Mouse (Mus musculus) testis, adult 2 months (tissue): ENCODE measurements around the gene Cckar. TPM values are rescaled to one million over a fixed set of nuclear protein-coding genes. Genes with fewer than 3 reads are reported as not detected.

Source experiments
- H3K27ac ChIP-seq: fragments of 200-500 bp; 2 replicates; pipeline ENCODE4 v1.5.1; 2012; ENCODE audit warnings: low read depth, low read length; ENCODE audit not compliant: control insufficient read depth, insufficient read depth
- H3K27me3 ChIP-seq: fragments of 200-500 bp; 2 replicates; pipeline ENCODE4 v1.6.1; 2012; ENCODE audit warnings: mild to moderate bottlenecking, low read length, moderate library complexity; ENCODE audit not compliant: control insufficient read depth, insufficient read depth
- H3K36me3 ChIP-seq: fragments of 200-500 bp; 2 replicates; pipeline ENCODE4 v1.6.1; 2012; ENCODE audit warnings: mild to moderate bottlenecking, low read length; ENCODE audit not compliant: control insufficient read depth, insufficient read depth
- H3K4me1 ChIP-seq: fragments of 200-500 bp; 2 replicates; pipeline ENCODE4 v1.6.1; 2012; ENCODE audit warnings: low read length; ENCODE audit not compliant: control insufficient read depth, insufficient read depth
- H3K4me3 ChIP-seq: fragments of 200-500 bp; 2 replicates; pipeline ENCODE4 v1.5.1; 2012; ENCODE audit warnings: low read depth, mild to moderate bottlenecking, low read length, moderate library complexity, mixed read lengths; ENCODE audit not compliant: control insufficient read depth
- CTCF ChIP-seq: fragments of 200-500 bp; IDR thresholded peaks from 2 replicates; pipeline ENCODE4 v1.5.1; 2012; ENCODE audit warnings: low read depth, mild to moderate bottlenecking, inconsistent platforms, low read length, moderate library complexity; ENCODE audit not compliant: control insufficient read depth, insufficient read depth, insufficient replicate concordance
- POLR2A ChIP-seq: fragments of 200-500 bp; IDR thresholded peaks from 2 replicates; pipeline ENCODE4 v1.6.1; 2012; ENCODE audit warnings: low read depth, mild to moderate bottlenecking, inconsistent platforms, low read length, moderate library complexity; ENCODE audit not compliant: control insufficient read depth
- polyA plus RNA-seq: library from polyadenylated mRNA; depleted of rRNA; stranded (reverse); fragments of >200 nt; gene quantifications from 2 replicates; pipeline ENCODE4 v1.2.3, GENCODE M21; 2012; rRNA removed

The Cckar gene
- 0.04 TPM in 2 replicates for polyA plus RNA-seq

DNA sequence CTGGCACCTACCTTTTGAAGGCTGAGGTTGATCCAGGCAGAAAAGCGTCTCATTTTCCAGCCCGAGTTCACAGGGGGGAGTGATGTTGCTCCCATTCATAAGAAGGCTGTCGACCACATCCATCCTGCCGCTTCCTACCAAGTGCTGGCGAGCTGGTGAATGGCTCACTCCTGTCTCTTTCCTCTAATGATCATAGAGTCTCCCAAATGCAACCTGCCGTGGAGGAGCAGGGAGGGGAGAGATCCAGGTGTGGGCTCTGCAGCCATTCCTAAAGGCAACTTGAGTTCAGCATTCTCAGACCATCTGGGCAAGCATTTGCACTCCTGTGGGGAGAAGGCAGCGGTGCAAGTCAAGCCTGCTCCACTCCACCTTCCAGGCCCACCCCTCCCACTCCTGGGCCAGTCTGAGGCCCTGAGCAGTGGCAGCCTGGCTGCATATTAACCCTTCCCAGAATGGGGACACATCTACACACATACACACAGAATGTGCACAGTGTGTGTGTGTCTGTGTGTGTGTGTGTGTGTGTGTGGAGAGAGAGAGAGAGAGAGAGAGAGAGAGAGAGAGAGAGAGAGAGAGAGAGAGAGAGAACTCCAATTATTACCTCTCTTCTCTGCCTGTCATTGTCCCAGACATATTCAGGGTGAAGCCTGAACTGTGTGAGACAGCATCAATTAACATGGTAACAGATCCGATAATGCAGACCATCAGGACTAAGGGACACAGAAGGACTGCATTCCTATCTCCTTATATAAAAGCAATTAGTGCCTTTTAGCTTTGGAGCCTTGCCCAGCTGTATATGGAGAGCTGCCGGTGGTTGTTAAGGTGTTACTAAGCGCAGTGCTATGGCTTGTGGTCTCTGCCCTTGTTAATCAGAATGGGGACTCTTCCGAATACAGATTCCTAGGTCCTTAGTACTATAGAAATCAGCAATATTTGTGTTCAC lies at the start of gene Cckar:
Cckar (minus strand) TSS at position 471 of the 943 bp plus-strand sequence.
- H3K36me3 ChIP-seq, result no peaks in the 10 kb centered on the region
- no peaks in the 10 kb centered on the region for H3K27me3 ChIP-seq
- no peaks in the 10 kb centered on the region; the same call in 1 of the 2 replicates for H3K4me1 ChIP-seq
- no peak for TF ChIP-seq POLR2A
- no peak for TF ChIP-seq CTCF
- no peak within 1 kb of the TSS for H3K27ac ChIP-seq
- H3K4me3 ChIP-seq, result no peak within 1 kb of the TSS

DNA sequence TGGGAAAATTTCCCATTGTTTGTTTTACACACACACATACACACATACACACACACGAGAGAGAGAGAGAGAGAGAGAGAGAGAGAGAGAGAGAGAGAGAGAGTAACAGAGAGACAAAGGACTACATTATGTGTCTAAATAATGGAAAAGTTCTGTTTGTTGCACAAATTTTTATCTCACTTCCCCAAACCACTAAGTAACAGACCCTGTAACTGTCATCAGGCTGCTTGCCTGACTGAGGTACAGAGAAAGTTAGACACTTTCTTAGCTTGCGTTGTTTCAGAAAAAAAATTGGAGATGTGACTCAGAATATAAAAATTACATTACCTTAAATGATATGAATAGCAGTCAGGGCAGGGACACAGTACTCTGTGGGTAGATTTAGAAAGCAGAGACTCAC lies 36.6 kb upstream of the Cckar start:
- TF ChIP-seq POLR2A, result no peak
- no peak for TF ChIP-seq CTCF
- no peaks in the 10 kb centered on the region for H3K36me3 ChIP-seq
- H3K4me1 ChIP-seq, result no peaks in the 10 kb centered on the region
- no peak overlapping the region for H3K4me3 ChIP-seq
- no peaks in the 10 kb centered on the region for H3K27me3 ChIP-seq
- no peak overlapping the region for H3K27ac ChIP-seq

DNA sequence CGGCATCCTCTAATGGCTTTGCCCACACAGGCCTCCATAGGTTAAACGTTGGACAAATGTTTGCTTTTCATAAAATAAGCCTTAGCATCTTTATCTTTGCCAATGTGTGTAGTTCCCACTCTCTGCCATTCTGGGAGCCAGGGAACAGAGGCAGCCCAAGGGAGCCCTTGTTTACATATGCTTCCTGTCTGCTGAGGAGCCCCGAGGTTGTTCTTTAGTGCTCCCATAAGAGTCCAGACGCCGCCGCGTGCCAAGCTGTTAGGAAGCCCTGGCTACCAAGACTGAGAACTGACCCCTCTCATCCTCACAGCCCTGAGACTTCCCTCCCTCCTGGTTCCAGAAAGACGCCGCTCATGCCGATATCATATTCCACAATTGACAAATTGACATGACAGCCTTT lies 25.4 kb upstream of the Cckar start:
- no peaks in the 10 kb centered on the region for H3K27me3 ChIP-seq
- no peaks in the 10 kb centered on the region for H3K36me3 ChIP-seq
- H3K27ac ChIP-seq, result no peak overlapping the region
- H3K4me3 ChIP-seq, result no peak overlapping the region
- H3K4me1 ChIP-seq, result no peaks in the 10 kb centered on the region; the same call in 1 of the 2 replicates
- no peak for TF ChIP-seq POLR2A
- no peak for TF ChIP-seq CTCF

DNA sequence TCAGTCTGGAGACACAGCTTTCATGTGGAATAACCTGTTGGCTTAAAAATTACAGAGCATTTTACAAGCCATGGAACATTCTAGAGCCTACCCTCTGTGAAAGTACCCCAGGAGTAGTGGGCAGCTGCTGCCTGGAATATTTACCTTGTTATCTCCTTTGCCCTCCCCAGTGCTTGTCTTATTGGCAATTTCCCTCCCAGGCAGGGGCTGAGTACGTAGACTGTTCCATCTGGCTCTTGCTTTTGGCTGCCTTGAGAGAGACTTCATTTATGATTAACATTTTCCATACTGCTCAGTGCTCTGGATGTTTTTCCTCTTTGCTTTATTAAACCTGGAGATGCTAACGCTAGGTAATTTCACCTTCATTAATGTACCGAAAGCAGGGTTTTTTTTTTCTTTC lies 20.1 kb upstream of the Cckar start:
- TF ChIP-seq POLR2A, result no peak
- no peak for TF ChIP-seq CTCF
- Histone ChIP-seq H3K27me3 (no peaks in the 10 kb centered on the region), H3K4me1 (no peaks in the 10 kb centered on the region), H3K4me3 (no peak overlapping the region), H3K36me3 (no peaks in the 10 kb centered on the region), H3K27ac (no peak overlapping the region)

DNA sequence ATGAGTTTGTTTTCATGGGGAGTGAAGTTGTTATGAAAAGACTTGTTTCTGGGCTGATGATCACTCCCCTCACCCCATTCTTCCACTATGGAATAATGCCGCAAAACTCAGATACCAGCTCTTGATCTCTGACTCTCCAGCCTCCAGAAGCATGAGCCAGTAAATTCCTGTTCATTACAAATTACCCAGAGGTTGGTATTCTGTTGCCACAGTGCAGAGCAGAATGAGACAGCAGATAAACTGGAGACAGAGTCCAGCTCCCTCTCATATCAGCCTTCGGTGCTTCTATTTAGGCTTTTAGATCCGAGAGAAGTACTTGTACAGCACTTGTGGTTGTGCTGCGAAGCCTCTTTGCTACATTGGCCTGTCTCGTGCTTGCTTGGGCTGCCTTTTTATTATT lies 18.5 kb upstream of the Cckar start:
- Histone ChIP-seq H3K36me3 (no peaks in the 10 kb centered on the region), H3K27me3 (no peaks in the 10 kb centered on the region), H3K4me1 (no peaks in the 10 kb centered on the region), H3K4me3 (no peak overlapping the region), H3K27ac (no peak overlapping the region)
- TF ChIP-seq CTCF, result no peak
- no peak for TF ChIP-seq POLR2A

DNA sequence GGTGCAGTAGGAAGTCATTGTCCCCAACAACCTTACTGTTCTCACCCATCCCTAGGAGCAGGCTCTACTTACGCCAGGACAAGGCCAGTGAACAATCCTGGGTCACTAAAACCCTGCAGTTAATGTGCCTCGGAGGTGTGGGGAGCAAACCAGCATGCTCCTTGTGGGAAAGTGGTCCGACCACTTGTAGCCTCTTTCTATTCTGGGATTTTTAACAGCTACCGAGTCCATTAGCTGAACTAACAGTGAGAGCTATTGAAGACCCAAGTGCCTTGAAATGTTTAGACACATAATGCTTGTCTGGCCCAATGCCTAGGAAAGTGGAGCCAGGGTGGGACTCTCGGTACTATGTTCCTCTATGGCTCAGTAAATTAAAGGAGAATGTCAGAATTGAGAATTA lies 9.0 kb upstream of the Cckar start:
- H3K27ac ChIP-seq, result no peak overlapping the region

DNA sequence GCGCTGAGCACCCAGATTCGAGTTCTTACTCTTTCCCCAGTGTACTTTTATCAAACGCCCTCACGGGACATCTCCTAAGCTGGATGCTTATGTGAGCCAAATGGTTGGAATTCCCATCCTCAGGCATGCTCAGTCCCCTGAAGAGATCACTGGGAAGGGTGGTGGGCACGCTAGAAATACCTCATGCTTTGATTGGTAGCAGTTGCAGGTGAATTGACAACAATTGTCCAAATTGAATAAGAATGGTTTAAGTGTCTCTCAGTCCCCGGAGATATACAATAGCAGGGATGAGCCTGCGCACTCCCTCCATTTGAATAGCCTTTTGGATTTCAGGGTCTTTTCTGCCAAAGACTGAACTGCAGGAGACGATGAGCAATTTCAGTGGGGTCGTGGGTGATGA lies 3.8 kb upstream of the Cckar start:
- no peaks in the 10 kb centered on the region for H3K27me3 ChIP-seq
- no peaks in the 10 kb centered on the region for H3K4me1 ChIP-seq
- H3K27ac ChIP-seq, result no peak overlapping the region

More for the DNA sequence above, 9.0 kb upstream of the Cckar start:
- TF ChIP-seq POLR2A (no peak), CTCF (no peak)
- Histone ChIP-seq H3K4me1 (no peaks in the 10 kb centered on the region), H3K27me3 (no peaks in the 10 kb centered on the region), H3K36me3 (no peaks in the 10 kb centered on the region), H3K4me3 (no peak overlapping the region)

More for the DNA sequence above, 3.8 kb upstream of the Cckar start:
- Histone ChIP-seq H3K4me3 (no peak overlapping the region), H3K36me3 (no peaks in the 10 kb centered on the region)
- TF ChIP-seq POLR2A (no peak), CTCF (no peak)
